Mouse (Mus musculus): ENCODE data around the gene Rab3il1. TPM values are rescaled to one million over a fixed set of nuclear protein-coding genes. Genes with fewer than 3 reads are reported as not detected.

Gene Rab3il1
- total and polyA plus RNA-seq, 2 experiments from 2014 or later, result 17.9 to 27.4 TPM

GRCm38 (mm10) chr19:9955438-9955837, 46.0 kb upstream of the Rab3il1 start:
- no peak overlapping the region for H3K9ac ChIP-seq (replicated peaks; ENCODE audit: low read depth, low read length)
- peaks cover 4% of the 10 kb centered on the region; the same call in 1 of the 2 replicates for H3K9me3 ChIP-seq (replicated peaks; ENCODE audit: control insufficient read depth, low read length)
- H3K4me1 ChIP-seq (ENCODE audit: control insufficient read depth, insufficient read depth), result peaks cover 12% of the 10 kb centered on the region; the same call in 1 of the 2 replicates
- no peaks in the 10 kb centered on the region for H3K27me3 ChIP-seq (ENCODE audit: control insufficient read depth, insufficient read depth, low read length)
- TF ChIP-seq CTCF (IDR thresholded peaks at IDR 0.05; ENCODE audit: low read depth) (no peak), EP300 (IDR thresholded peaks at IDR 0.05; ENCODE audit: low read depth) (no peak)
- 53% methylated on average over 1 of the region's 1 CpGs for WGBS
- DNase-seq (ENCODE audit: low spot score) (no peak), ATAC-seq (ENCODE audit: insufficient read depth, low read depth) (no peak)
- no peaks in the 10 kb centered on the region for H3K36me3 ChIP-seq (replicated peaks; ENCODE audit: control insufficient read depth, insufficient read depth, low read length)
- H3K27ac ChIP-seq (ENCODE audit: low read depth), result peak overlapping the region; percentile 70; the same call in 1 of the 2 replicates
- H3K4me2 ChIP-seq (ENCODE audit: low read depth, low read length), result no peak overlapping the region
- no peak overlapping the region for H3K4me3 ChIP-seq (ENCODE audit: low read depth, low read length)

DNA sequence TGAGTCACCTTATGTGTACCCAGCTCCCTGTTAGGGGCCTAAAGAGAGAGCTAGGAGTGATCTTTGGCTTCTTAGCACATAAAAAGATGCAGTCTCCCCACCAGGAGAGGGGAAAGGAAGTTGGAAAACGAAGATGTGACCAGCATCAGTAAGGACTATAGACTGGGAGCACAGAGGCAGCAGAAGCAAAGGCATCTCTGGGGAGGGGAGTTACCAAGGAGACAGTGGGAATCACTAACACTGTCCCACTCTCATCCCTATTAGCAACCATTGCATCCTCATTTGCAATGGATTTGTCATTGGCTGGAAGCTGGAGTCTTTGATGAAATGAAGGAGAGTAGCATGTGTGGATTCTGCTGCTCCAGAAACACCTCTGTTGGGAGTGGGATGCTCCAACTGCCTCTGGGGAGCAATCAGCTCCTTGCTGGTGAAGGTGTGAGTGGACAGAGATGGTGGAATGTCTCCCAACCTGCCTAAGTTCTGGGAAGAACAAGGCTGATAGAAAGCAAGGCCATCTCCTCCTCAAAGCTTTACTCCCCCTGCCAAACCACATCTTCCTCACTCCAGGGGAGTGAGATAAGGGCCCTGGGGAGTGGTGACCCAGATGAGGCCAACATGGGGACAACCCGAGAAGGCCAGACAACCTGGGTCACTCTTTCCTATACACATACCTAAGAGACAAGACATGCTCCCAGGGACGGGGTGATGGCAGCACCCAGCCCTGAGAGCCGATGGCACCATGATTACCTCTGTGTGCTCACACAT, 44.7 kb upstream of the Rab3il1 start:
- Histone ChIP-seq H3K4me3 (ENCODE audit: low read depth, low read length) (no peak overlapping the region), H3K4me2 (ENCODE audit: low read depth, low read length) (no peak overlapping the region), H3K36me3 (replicated peaks; ENCODE audit: control insufficient read depth, insufficient read depth, low read length) (no peaks in the 10 kb centered on the region), H3K27ac (ENCODE audit: low read depth) (no peak overlapping the region), H3K4me1 (ENCODE audit: control insufficient read depth, insufficient read depth) (peaks cover 12% of the 10 kb centered on the region; the same call in 1 of the 2 replicates), H3K9me3 (replicated peaks; ENCODE audit: control insufficient read depth, low read length) (peaks cover 4% of the 10 kb centered on the region; the same call in 1 of the 2 replicates), H3K9ac (replicated peaks; ENCODE audit: low read depth, low read length) (no peak overlapping the region), H3K27me3 (ENCODE audit: control insufficient read depth, insufficient read depth, low read length) (no peaks in the 10 kb centered on the region)
- WGBS, result 52% methylated on average over 4 of the region's 4 CpGs
- DNase-seq (ENCODE audit: low spot score) (no peak), ATAC-seq (ENCODE audit: insufficient read depth, low read depth) (no peak)
- TF ChIP-seq EP300 (IDR thresholded peaks at IDR 0.05; ENCODE audit: low read depth) (no peak), CTCF (IDR thresholded peaks at IDR 0.05; ENCODE audit: low read depth) (no peak)

GRCm38 (mm10) chr19:9957965-9958364, 43.5 kb upstream of the Rab3il1 start:
- Histone ChIP-seq H3K9me3 (replicated peaks; ENCODE audit: control insufficient read depth, low read length) (no peaks in the 10 kb centered on the region), H3K4me2 (ENCODE audit: low read depth, low read length) (no peak overlapping the region), H3K9ac (replicated peaks; ENCODE audit: low read depth, low read length) (no peak overlapping the region), H3K4me3 (ENCODE audit: low read depth, low read length) (no peak overlapping the region), H3K27ac (ENCODE audit: low read depth) (no peak overlapping the region), H3K36me3 (replicated peaks; ENCODE audit: control insufficient read depth, insufficient read depth, low read length) (no peaks in the 10 kb centered on the region), H3K27me3 (ENCODE audit: control insufficient read depth, insufficient read depth, low read length) (no peaks in the 10 kb centered on the region), H3K4me1 (ENCODE audit: control insufficient read depth, insufficient read depth) (peaks cover 12% of the 10 kb centered on the region; the same call in 1 of the 2 replicates)
- no peak for TF ChIP-seq CTCF (IDR thresholded peaks at IDR 0.05; ENCODE audit: low read depth)
- ATAC-seq (ENCODE audit: insufficient read depth, low read depth) (no peak), DNase-seq (ENCODE audit: low spot score) (no peak)
- 73% methylated on average over 5 of the region's 5 CpGs for WGBS

DNA sequence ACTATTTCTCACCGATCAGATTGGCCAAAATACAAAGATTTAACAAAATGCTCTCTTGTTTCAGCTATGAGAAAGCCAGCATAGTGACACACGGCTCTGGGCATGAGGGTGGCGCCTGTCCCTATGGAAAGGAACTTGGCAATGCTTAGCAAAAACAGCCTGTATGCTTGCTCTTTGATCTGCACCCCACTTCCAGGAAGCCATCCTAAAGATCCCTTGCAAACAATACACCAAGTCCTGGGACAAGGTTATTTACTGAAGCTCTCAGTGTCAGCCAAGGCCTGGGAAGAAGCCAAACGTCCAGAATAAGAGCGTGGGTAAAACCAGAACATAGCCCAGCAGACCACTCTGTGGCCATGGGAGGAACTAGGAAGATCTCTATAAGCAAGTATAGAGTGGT, 40.7 kb upstream of the Rab3il1 start:
- DNase-seq (ENCODE audit: low spot score), result no peak
- TF ChIP-seq CTCF (IDR thresholded peaks at IDR 0.05; ENCODE audit: low read depth) (no peak), EP300 (IDR thresholded peaks at IDR 0.05; ENCODE audit: low read depth) (no peak)
- WGBS, result 65% methylated on average over 5 of the region's 5 CpGs

GRCm38 (mm10) chr19:9964205-9964916, 37.1 kb upstream of the Rab3il1 start:
- Histone ChIP-seq H3K36me3 (replicated peaks; ENCODE audit: control insufficient read depth, insufficient read depth, low read length) (no peaks in the 10 kb centered on the region), H3K9me3 (replicated peaks; ENCODE audit: control insufficient read depth, low read length) (no peaks in the 10 kb centered on the region), H3K4me1 (ENCODE audit: control insufficient read depth, insufficient read depth) (no peaks in the 10 kb centered on the region), H3K27me3 (ENCODE audit: control insufficient read depth, insufficient read depth, low read length) (no peaks in the 10 kb centered on the region), H3K9ac (replicated peaks; ENCODE audit: low read depth, low read length) (0 out of 2 replicates have a peak overlapping the region, but pooled peaks have one; percentile 17), H3K4me2 (ENCODE audit: low read depth, low read length) (peak overlapping the region; percentile 22; the same call in 1 of the 2 replicates), H3K27ac (ENCODE audit: low read depth) (no peak overlapping the region), H3K4me3 (ENCODE audit: low read depth, low read length) (no peak overlapping the region)
- DNase-seq (ENCODE audit: low spot score), result no peak
- TF ChIP-seq EP300 (IDR thresholded peaks at IDR 0.05; ENCODE audit: low read depth) (no peak), CTCF (IDR thresholded peaks at IDR 0.05; ENCODE audit: low read depth) (no peak)
- no peak for ATAC-seq (ENCODE audit: insufficient read depth, low read depth)
- WGBS, result 21% methylated on average over 7 of the region's 7 CpGs

More for the DNA sequence above, 40.7 kb upstream of the Rab3il1 start:
- ATAC-seq (ENCODE audit: insufficient read depth, low read depth), result no peak
- Histone ChIP-seq H3K9ac (replicated peaks; ENCODE audit: low read depth, low read length) (no peak overlapping the region), H3K4me1 (ENCODE audit: control insufficient read depth, insufficient read depth) (no peaks in the 10 kb centered on the region), H3K9me3 (replicated peaks; ENCODE audit: control insufficient read depth, low read length) (no peaks in the 10 kb centered on the region), H3K4me2 (ENCODE audit: low read depth, low read length) (no peak overlapping the region), H3K36me3 (replicated peaks; ENCODE audit: control insufficient read depth, insufficient read depth, low read length) (no peaks in the 10 kb centered on the region), H3K4me3 (ENCODE audit: low read depth, low read length) (no peak overlapping the region), H3K27me3 (ENCODE audit: control insufficient read depth, insufficient read depth, low read length) (no peaks in the 10 kb centered on the region), H3K27ac (ENCODE audit: low read depth) (no peak overlapping the region)

All from heart, postnatal 0 days (tissue).